Mouse (Mus musculus) gonadal fat pad, adult 2 months (tissue): ENCODE measurements around the gene Dab2ip. TPM values are rescaled to one million over a fixed set of nuclear protein-coding genes. Genes with fewer than 3 reads are reported as not detected.

Experiments
- DNase-seq: peaks from one replicate; pipeline ENCODE4 v3.0.0-alpha.2; 2012; ENCODE audit warnings: low read depth
- polyA plus RNA-seq: library from polyadenylated mRNA; depleted of rRNA; stranded (reverse); fragments of >200 nt; gene quantifications from 2 replicates; pipeline ENCODE4 v1.2.3, GENCODE M21; 2012

Gene Dab2ip
- polyA plus RNA-seq, 1 experiment: 50.9 TPM

DNA sequence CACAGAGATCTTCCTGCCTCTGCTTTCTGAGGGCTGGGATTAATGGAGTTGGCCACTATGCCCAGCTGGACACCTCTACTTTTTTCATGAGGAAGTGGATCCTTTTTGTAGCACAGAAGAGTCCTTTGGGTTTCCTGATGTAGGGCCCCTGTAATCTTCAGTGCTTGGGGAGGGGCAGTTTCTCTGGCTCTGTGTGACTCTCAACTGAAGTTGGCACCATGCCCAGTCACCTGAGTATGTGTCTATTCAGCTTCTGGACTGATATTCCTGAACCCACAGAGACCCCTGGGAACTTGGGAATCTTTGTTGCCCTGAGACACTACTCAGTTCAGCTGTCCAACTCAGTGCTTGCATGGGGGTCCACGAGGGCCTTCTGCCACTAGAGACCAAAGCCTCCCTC is 37.0 kb downstream of the Dab2ip start:
- DNase-seq: no peak

DNA sequence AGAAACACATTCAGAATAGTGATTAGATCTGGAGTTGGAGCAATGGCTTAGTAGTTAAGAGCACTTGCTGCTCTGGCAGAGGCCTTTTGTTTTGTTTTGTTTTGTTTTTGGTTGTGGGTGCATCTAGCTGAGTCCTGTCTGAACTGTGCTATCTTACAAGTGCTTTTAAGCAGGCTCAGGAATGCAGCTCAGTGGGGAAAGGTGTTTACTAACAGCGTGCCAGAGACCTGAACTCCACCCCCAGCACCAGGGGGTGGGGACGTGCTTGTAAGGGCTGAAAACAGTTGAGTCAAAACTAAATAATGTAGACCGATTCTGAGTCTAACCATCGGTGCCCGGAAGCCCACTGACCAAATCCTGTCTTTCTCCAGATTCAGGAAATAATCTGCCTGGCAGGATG is 37.7 kb downstream of the Dab2ip start:
- DNase-seq: no peak

DNA sequence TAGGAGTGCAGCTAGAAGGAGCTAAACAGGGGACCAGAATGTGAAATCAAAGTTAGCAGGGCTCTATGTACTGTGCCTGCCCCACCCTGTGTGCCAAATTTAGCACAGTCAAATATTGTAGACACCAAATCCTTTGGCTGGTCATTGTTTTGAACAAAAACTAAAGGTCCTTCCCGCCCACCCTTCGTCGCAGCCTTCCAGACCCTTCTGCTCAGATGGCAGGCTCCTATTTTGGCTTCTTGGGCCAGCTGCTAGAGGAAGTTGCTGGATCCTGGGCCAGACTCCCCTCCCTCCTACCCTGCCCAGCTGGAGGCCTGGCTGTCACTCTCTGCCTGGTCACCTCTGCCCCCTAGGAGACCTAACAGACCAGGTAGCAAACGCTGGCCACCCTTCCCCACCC is 38.7 kb downstream of the Dab2ip start:
- no peak for DNase-seq

DNA sequence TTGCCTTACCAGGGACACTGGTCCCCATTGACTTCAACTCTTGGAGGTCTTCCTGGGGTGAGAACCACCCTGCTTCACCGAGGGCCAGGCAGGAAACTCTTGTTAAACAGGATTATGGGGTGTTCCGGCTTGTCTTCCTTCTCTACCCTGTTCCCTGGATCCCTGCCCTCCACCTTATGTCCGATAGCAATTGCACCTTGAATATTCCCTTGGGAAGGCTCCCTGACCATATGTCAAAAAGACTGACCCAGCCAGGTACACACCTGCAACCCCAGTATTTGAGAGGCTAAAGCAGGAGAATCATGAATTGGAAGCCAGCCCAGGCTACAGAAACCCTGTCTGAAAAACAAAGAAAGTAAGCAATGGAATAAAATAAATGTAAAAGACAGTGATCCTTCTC is 40.8 kb downstream of the Dab2ip start:
- DNase-seq: no peak

DNA sequence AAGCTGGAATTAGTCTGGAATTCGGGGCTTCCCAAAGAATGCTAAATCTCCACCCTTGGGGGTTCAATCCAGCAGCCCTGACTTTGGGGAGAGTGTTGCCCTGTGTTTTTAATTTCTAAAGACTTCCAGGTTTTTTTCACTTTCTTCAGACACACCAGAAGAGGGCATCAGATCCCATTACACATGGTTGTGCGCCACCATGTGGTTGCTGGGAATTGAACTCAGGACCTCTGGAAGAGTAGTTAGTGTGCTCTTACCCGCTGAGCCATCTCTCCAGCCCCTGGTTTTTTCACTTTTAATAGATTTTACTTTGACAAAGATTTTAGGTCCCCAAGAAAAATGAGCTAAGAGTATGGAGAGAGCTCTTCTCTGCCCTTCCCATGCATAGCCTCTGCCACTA is 43.6 kb downstream of the Dab2ip start:
- no peak for DNase-seq

DNA sequence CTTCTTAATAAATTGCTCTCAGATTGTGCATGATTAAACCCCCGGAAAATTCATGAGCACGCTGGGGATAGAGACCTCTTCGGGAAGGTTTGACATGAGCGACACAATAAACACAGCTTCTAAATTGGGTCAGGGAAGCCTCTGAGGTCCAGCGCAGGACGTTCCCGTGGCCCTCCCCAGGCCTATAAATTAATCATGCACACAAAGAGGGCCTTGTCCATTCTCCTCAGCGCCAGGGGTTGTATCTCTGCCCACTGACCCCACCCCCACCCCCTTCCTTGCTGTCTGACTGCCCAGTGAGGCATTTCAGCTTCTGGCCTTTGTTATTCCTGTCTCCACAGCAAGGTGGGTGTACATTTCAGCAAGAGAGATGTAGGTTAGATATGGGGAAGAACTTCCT is 49.4 kb downstream of the Dab2ip start:
- DNase-seq: no peak

DNA sequence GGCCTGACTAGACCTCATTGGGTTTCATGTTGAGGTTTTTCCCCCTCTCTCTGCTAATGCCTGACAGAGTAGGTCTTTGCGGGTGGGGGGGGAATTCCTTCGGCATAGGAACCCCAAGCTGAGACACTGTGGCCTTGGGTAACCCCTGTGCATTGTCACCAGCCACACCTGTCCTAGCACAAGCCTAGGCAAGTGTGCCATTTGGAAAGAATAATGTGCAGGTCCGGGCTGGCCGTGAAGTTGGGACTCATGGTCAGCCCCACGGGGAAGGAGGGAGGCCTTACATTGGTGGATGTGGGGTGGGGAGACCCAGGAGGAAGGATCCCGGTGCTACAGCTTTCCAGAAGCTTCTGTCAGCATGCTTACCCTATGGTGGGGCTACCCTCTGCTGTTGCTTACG is 50.8 kb downstream of the Dab2ip start:
- no peak for DNase-seq

DNA sequence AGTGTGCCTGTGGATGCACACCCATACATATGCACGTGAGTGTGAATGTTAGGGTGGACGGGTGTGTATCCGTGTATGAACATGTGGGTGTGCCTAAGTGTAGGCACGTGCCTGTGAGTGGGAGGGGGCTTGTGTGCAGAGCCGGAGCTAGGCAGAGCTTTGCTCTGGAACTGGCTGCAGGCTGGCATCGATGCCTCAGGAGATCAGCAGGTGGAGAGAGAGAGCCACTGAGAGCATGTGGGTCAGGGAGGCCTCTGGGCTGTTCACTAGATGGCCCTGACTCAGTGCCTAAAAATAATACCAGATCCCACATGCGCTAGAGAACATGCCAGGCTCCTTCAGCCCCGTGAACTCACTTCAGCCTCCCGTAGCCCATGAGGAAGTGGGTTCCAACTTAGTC is 51.3 kb downstream of the Dab2ip start:
- no peak for DNase-seq

DNA sequence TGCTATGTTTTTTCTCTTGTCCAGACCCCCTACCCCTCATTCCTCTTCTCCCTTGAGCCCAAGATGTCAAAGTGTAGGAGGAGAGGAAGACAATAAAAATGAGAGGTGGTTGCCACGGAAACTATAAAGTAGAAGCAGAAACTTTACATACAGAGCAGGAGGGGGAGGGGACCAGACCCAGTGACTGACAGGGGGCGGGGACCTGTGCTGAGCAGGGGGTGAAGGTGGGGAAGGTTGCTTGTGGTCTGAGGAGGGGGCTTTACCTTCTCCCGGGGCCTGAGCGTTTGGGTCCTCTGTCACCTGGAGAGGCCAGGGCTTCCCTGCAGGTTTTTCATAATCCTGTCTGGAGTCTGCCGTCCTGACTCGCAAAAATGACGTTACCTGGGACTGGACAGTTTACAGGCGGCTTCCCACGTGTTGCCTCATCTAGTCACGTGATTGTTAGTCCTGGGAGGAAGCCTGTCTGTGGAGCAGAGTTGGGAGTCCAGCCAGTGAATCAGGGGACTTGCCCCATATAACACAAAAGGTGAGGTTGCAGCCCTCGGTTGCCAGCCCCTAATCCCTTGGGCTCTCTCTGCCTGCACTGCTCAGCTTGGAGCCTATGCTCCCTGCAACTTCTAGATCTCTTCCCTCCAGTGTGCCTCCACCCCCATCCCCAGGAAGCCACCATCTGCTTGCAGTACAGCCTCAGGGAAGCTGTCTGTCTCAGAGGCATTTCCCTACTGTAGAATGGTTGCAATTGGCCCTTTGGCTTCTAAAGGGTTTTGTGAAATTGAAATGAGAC is 52.3 kb downstream of the Dab2ip start:
- DNase-seq: no peak

DNA sequence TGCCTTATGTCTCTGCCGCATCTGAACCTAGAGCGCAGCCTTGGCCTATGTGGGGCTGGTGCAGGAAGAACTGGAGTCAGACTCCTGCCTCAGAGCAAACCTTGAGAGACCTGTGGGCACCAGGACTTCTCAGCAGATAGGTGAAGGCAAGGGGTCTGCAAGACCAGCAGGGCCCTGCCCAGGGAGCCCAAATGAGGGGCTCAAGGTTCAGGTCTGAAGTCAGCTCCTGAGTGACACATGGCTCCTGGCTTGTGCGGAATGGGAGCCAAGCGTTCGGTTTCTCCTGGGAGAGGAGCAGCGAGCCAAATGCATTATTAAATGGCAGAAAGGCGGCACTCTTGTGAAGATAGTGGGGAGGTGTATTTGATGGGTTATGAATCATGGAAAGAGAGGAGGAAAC is 52.9 kb downstream of the Dab2ip start:
- no peak for DNase-seq

DNA sequence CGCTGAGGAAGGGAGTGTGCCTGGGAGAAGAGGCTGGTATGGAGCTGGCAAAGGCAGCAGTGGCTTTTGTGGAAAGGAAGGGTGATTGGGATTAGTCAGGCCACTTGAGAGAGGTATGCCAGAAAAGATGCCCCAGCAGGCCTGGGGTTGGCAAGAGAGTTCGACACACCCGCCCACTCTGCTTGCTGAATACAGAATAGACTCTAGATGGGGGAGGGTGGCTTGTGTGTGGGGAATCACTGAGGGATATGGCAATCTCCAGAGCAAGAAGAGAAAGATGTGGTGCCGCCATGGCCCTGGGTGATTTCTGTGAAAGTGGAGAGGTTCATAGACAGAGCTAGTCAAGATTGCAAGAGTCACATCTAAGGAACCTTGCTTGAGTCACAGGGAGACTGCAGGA is 53.6 kb downstream of the Dab2ip start:
- DNase-seq: no peak

DNA sequence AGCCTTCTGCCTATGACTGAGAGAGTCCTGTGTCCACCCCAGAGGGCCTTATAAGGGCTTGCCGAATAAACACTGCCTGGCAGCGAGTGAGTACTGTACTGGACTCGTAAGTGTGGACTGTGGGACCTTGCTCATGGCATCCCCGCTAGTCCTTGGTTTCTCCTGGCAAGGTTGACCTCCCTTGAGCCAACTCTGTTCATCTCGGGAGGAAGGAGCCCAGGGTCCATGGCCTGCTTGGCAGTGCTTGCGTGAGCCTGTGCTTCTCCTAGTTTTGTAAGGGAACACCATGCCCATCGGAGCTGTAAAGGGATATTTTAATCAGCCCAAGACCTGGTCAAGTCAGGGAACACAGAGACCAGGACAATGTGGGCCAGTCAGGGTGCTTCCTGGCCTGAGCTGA is 54.2 kb downstream of the Dab2ip start:
- no peak for DNase-seq

DNA sequence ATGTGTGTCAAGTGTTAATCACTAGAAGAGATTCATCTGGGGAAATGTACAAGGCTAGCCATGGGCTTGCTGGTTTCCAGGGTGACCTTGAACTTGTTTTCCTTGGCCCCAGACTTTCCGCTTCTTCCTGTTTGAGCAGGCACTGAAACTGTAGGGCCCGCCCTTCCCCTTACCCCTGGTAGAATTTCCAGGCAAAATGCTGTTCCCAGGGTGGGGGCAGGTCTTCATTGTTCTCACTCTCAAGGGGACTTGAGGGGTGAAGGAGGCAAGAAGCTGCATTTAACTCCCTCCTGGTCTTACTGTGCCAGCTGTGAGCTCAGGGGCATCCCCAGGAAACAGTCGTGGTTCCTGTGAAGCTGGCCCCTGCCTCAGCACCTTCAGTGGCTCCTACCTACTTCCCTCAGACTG is 55.9 kb downstream of the Dab2ip start:
- DNase-seq: no peak

DNA sequence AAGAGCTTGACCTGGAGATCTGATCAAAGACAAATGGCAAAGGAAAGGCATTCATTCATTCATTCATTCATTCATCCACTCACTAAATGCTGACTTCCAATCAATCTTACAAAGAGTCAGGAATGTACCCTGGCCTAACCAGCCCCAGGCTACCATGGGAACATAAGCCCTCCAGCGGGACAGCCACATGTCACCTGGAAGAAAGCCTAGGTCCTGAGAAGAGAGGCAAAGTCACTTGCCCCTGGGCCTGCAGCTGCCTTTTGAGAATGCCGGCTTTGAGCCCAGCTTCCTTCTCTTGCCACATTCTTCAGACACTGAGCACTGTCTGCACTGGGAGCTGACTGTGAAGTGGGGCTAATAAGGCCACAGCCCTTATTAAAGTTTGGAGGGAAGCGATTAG is 56.3 kb downstream of the Dab2ip start:
- no peak for DNase-seq

DNA sequence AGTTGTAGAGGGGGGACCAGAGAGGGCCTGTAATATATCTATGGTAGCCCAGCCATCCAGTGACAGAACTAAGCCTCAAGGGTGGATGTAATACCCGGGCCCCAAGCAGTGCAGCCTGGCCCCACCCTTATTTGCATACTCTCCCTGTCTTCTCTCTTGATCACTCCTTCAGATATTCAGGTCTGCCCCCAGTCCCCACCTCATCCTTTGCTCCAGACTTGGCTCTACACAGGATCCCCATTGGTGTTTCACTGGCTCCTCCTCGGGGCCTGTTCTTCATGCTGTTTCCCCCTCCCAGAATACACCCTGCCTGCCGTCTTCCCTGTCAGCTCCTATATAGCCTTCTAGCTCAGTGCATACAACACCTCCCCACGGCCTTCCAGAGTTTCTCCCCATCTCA is 57.3 kb downstream of the Dab2ip start:
- no peak for DNase-seq

DNA sequence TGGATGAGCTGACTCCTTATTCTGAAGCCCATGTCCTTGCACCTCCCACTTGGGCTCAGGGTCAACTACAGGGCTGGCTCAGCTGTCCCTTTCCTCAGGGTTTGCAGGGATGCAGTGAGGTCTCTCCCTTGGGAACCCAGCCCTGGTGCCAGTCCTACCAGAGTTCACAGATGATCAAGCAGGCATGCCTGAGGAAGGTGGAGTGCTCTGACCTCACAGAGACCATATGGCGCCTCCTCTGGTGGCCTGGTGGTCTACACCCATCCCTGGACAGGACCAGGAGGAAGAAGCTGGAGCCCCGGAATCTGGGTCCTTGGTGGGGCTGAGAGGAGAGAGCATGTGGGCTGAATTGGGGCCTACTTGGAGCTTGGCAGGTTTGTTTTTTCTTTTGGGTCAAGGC is 57.9 kb downstream of the Dab2ip start:
- DNase-seq: no peak

DNA sequence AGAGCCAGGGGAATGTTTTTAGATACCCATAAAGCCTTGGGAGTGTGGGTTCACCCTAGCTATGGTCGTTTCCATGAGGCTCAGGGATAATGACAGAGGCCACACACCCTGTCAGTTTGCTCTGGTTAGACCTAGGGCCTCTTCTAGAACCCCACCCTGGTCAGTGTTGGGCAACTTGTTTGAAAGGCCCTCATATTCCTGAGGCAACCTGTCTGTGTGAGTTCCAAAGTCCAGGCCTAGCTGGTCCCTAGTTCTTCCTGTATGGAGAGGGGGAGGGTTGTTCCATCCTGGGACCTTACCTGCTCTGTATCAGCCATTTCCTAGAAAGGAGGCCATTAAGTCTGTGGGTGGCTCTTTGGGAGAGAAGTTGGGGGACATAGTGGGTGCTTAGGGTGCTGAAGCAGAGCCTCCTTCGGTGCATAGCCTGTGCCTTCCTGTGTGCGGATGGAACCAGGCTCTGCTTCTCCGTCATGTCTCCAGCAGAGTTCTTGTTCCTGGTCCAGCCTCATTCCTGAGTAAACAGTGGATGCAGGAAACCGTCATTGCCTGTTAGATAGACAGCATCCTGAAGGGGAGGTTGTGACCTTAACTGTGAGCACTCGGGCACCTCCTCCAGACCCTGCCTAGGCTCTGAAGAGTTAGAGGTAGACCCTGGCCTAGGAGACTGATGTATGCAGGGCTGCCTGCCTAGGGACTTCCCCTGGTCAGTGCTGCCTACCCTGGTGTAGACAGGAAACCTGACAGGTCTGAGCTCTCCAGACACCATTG is 59.0 kb downstream of the Dab2ip start:
- no peak for DNase-seq

DNA sequence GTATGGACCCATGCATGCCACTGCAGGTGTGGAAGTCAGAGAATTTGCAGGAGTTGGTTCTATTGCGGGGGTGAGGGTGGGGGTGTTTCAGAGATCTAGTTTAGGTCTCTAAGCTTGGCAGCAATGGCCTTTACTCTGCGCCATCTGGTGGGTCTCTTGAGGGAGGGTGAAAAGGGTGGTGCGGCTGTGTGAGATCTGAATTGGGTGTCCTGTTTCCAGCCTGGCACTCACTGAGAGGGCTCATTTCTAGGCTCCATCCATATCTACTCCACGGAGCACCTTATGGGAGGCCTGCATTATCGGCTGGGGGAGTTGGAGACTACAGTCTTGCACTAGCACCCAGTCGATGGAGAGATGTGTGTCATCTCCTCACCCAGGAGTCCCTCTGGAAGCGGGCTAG is 60.9 kb downstream of the Dab2ip start:
- no peak for DNase-seq

DNA sequence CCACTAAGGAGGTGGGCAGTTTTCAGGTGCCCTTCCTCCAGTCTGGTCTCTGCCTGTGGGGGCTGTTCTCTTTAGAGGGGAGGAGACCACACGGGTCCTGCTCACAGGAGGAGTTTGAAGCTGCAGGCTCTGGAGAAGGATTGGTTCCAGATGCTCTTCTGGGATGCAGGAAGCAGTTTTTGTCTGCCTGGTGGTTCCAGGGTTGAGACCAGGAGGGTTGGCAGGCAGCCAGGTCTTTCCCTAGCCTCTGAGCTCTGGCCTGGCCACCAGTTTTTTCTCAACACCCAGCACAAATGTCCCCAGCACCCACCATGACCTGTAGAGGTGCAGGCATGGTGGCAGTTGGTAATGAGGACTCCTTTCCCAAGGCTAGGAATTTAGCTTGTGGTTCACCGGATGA is 61.5 kb downstream of the Dab2ip start:
- no peak for DNase-seq

DNA sequence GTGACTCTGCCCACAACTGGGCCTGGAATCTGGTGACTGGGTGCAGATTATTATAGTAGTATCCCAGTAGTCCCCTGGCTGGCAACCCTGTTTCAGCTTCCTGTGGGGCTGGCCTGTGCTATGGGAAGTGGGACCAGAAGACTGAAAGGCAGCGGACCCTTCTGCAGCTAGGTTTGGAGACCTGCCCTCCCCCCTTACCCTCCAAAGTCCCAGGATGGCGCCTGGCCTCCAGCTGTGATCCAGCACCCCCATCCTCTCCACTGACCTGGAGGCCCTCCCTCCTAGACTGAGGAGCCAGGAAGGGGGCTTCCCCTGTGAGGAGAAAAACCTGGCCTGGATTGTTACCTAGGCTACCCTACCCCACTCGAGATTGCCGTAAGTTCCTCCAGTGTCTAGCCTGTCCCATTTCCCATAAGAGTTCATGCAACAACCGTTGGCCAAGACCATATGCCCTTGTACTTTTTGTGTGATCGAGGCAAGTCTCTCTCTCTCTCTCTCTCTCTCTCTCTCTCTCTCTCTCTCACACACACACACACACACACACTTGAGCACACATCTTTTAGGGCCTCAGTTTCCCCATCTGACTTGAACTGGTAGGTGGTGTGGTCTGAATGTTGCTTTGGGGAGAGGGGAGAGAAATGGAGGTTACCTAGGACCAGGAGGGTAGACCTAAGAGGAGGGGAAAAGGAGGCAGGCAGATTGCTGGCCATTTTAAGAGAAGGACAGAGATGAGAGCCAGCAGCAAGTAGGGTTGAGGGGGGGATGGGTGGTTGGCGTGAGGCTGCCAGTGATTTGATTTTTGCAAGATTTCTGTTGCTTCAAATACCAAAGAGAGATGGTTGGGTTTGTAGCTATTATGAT is 62.5 kb downstream of the Dab2ip start:
- DNase-seq: no peak

DNA sequence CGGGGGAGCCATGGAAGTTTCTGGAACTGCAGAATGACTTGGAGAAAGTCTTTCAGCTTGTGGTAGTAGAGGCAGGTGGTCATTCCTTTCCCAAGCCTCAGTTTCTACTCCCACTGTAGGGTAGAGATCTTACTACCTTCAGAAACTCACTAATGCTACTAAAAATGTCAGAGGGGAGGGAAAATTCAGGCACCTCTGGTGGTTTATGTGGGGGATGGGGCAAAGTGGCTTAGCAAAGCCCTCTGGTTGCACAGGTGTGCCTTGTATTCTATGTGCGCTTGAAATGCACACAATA is 63.1 kb downstream of the Dab2ip start:
- no peak for DNase-seq

DNA sequence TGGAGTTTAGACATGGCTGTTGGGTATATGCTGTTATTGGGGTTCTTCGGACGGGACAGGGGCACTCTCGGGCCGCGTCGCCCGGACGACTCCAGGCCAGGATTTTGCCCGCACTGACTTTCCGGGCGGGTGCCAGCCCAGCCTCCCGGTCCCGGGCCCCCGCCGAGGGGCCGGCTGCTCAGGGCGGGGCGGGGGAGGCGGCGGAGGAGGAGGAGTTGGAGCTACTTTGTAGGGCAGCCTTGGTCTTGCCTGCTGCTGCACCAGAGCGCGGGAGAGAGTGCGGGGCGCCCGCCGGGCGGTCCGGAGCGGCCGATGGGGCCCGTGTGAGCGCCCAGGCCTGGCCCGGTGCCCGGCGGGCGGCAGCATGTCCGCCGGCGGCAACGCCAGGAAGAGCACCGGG is 63.7 kb downstream of the Dab2ip start:
- no peak for DNase-seq
